Mouse (Mus musculus): ENCODE data around the gene Rcc2. TPM values are rescaled to one million over a fixed set of nuclear protein-coding genes. Genes with fewer than 3 reads are reported as not detected.
A peak's percentile ranks its signal among the peaks of the same experiment; 100 is the strongest.

Rcc2 gene
- total RNA-seq, 2 experiments from 2014 or later = 14.0 to 14.8 TPM

GRCm38 (mm10) chr4:140684141-140684871, 16.0 kb upstream of the Rcc2 start:
- intact Hi-C loops (cut with DNase I) = loop anchor here (5.0 kb wide), 1 partner anchor 218 kb away; no protein-coding TSS in a partner anchor

GRCm38 (mm10) chr4:140684881-140685303, 15.4 kb upstream of the Rcc2 start:
- intact Hi-C loops (cut with DNase I) = loop anchor here (5.0 kb wide), 1 partner anchor 217 kb away; no protein-coding TSS in a partner anchor
- DNase-seq = no peak

More at GRCm38 (mm10) chr4:140684141-140684871, 16.0 kb upstream of the Rcc2 start:
- peak; percentile 64 to 74 for DNase-seq

GRCm38 (mm10) chr4:140688044-140688825, 12.1 kb upstream of the Rcc2 start:
- DNase-seq = no peak
- intact Hi-C loops (cut with DNase I) = no loop called here

DNA sequence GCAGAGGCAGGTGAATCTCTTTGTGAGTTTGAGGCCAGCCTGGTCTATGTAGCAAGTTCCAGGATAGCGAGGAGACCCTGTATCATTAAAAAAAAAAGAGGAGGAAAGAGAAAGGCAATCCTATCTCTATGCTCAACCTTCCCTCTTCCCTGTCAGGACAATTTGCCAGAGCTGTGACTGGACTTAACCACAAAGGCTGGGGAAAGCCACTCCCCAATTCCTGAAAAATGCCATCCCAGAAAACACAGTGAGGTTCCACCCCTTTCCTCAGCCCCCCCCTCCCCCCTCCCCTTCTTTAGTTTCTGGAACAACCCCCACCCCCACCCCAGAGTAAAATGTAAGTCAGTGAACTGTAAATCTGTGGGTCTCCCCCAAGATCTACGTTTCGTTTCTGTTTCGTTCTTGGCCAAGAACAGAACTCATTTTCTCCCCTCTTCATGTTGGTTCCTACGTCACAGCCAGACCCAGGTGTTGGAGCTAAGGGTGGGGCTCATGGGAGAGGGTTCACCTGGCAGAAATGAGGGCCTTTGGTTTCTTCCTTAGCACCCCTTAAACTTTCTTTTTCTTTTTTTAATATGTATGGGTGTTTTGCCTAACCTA, 11.4 kb upstream of the Rcc2 start:
- no peak for DNase-seq
- intact Hi-C loops (cut with DNase I) = no loop called here

DNA sequence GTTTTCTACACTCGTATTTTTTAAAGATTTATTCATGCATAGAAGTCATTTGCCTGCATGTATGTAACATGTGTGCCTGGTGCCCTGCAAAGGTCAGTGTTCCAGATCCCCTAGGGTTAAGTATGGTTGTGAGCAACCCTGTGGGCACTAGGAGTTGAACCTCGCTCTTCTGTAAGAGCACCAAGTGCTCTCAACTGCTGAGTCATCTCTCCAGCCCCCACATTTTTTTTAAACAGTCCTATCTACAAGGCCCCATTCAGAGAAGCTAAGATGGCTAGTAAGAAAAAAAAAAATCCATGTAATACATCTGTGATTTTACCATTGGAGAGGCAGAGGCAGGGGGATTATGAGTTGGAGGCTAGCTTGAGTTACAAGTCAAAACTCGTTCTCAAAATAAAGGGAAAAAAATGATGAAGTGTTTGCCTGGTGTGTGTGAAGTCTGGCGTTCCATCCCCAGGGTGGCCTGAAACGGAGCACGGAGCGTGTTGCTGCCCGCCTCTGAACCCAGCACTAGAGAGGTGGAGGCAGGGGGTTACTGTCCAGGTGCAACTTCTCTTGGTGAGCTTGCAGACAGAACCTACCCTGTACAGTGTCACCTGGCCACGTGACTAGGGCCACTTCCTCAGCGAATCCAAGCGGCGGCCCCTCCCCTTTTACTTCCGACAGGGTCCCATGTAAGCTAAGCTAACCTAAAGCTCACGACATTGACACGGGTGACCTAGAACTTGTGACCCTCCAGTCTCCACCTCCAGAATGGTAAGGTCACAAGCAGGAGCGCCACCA, 10.3 kb upstream of the Rcc2 start:
- no peak for DNase-seq
- intact Hi-C loops (cut with DNase I) = no loop called here

DNA sequence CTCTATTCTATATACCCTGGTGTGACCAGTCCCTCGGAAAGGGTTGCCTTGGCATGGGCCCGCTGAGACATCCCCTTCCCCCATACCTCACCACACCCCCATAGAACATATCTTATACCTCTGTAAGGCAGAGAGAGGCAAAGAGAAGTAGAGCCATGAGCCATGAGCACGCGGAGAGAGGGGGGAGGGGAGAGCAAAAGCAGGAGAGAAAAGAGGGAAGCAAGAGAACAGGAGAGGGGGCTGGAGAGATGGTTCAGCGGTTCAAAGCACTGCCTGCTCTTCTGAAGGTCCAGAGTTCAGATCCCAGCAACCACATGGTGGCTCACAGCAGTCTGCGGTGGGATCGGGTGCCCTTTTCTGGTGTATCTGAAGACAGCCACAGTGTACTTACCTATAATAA, 8.9 kb upstream of the Rcc2 start:
- no peak for DNase-seq
- intact Hi-C loops (cut with DNase I) = no loop called here

GRCm38 (mm10) chr4:140693513-140693912, 6.8 kb upstream of the Rcc2 start:
- intact Hi-C loops (cut with DNase I) = no loop called here
- no peak for DNase-seq

- intact Hi-C loops (cut with DNase I) = no loop called here
Measured at GRCm38 (mm10) chr4:140694551-140695060, 5.7 kb upstream of the Rcc2 start.

DNA sequence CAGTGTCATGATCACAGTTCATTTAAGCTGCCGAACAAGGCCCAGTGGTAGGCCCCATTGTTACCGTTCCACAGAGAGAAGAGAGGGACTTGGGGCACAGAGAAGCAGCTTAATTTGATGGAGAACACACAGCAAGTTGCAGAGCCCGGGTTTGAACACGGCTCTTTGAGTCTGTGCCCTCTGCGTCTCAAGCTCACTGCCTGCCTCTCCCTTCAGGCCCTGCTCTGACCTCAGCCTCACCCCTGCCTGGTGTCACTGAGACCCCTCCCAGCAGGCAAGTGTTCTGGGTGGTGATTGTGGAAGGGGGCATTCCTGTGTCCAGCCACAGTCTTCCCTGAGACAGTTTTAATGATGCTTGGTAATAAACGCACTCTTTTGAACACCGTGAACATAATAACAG, 5.2 kb upstream of the Rcc2 start:
- DNase-seq = no peak
- intact Hi-C loops (cut with DNase I) = no loop called here

More at GRCm38 (mm10) chr4:140694551-140695060, 5.7 kb upstream of the Rcc2 start:
- no peak for DNase-seq

GRCm38 (mm10) chr4:140695675-140696585, 4.4 kb upstream of the Rcc2 start:
- intact Hi-C loops (cut with DNase I) = no loop called here
- DNase-seq = no peak

DNA sequence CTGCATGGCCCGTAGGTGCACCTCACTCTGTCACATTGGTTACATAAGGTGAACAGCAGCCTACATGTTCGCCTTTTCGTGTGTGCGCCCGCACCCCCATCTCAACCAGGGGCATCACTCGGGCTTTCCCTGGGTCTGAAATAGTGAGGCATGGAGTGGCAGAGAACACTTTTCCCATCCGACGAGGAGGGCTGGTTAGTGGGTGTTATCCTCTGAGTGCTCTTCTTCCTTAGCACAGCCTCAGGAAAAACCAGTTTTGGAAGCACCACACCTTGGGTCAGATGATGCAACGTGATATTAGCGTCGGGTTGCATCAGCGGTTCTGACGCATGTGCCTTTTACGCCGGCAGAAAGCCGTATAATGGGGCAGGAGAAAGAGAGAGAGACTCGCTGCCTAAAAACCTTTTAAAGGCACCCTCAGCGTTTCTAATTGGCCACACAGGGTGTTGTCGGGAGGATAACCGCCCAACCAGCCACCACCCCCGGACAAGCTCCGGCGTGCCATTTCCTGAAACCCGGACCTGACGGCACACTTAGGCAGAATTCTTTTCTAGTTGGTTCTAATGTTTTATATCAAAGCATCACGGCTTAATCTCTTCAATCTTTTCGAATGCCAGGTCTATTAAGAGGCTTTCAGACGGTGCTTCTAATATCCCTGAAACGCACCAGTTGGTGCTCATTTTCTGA, 757 bp upstream of the Rcc2 start:
- peak; percentile 69 to 72 for DNase-seq
- intact Hi-C loops (cut with DNase I) = loop anchor here (2.0 kb wide), 1 partner anchor 19 kb away; no protein-coding TSS in a partner anchor

- peak; percentile 85 to 86 for DNase-seq
- intact Hi-C loops (cut with DNase I) = loop anchor here (2.0 kb wide), 1 partner anchor 20 kb away; no protein-coding TSS in a partner anchor
Measured at GRCm38 (mm10) chr4:140701049-140701715, 841 bp downstream of the Rcc2 start.

DNA sequence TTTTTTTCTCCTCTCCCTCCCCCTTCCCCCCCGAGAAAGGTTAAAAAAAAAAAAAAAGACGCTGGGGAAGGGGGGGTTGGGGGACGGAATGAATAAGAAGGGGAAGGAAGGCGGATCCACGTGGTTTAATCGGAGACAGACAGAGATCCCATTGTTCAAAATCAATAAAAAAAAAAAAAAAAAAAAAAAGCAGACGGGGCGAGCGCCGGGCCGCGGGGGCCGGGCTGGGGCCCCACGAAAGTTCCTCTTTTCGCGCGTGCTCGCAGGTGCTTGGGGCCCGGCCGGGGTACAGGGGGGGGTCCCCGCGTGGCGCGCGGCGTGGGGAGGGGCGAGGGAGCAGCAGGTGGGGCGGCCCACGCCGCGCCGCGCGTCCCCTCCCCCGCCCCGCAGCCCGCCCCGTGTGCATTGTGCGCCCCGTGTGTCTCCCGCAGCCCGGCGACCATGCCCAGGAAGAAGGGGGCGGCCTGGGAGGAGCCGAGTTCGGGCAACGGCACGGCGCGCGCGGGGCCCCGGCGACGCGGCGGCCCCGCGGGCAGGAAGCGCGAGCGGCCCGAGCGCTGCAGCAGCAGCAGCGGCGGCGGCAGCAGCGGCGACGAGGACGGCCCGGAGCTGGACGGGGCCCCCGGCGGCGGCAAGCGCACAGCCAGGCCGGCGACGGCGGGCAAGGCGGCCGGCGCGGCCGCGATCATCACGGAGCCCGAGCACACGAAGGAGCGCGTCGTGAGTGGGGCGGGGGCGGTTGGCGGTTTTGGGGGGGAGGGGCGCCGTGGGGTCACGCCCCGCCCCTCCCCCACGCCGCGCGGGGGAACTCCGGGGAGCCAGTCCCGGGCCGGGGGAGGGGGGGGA, 1.6 kb downstream of the Rcc2 start:
- DNase-seq = peak; percentile 25 to 55
- intact Hi-C loops (cut with DNase I) = loop anchor here (2.0 kb wide), 1 partner anchor 21 kb away; no protein-coding TSS in a partner anchor

DNA sequence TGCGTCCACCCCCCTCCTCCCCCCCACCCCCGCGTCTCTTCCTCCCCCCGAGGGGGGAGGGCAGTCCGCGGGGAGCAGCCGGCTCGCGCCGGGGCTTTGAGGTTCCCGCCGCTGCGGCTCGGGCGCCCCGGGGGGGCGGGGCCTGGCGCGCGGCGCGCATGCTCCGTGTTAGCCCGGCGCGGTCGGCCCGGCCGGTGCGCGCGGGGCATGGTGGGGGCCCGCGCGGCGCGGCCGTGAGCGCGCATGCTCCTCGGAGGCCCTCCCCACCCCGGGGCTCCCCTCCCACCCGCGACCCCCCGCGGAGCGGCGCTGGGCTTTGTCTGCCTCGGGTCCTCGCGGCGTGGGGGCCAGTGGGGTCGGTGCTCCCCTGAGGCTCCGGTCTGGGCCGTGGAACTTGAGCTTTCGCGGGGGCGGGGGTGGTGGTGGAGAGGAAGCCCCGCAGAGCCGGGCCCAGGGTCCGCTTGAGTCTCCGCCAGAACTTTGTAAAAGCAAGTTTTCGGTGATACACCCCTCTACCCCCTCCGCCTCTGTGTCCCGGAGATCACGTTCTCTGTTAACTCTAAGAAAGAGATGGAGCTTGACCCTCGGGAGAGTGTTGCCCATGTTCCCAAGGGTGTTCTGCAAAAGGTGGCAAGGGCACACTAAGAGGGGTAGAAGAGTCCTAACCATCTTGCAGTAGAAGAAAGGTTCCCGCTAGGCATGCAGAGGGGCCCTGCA, 2.4 kb downstream of the Rcc2 start:
- DNase-seq = peak; percentile 86 to 89
- intact Hi-C loops (cut with DNase I) = no loop called here

- intact Hi-C loops (cut with DNase I) = no loop called here
- DNase-seq = no peak
Measured at GRCm38 (mm10) chr4:140703636-140704035, 3.3 kb downstream of the Rcc2 start.

DNA sequence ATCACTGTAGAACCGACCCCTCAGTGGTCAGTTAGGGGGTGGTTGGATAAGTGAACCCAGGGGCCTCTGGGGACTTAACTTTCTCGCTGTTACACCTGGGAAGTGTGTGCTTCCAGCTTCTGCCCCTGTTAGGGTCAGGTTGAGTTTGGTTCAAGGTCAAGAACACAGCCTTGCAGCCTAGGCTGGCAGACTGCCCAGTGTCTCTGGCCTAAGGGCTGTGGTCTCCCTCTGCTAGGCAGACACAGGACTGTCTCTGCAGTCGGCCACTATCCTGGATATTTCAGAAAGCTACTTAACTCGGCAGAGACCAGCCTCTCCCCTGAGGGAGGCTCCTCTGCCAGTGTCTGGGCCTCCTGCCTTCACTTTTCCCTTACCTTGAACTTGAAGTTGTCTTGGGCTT, 3.8 kb downstream of the Rcc2 start:
- no peak for DNase-seq

More for the DNA sequence above, 3.8 kb downstream of the Rcc2 start:
- intact Hi-C loops (cut with DNase I) = no loop called here
